Mouse (Mus musculus): ENCODE measurements around the gene Ikzf1.

The Ikzf1 gene

DNA sequence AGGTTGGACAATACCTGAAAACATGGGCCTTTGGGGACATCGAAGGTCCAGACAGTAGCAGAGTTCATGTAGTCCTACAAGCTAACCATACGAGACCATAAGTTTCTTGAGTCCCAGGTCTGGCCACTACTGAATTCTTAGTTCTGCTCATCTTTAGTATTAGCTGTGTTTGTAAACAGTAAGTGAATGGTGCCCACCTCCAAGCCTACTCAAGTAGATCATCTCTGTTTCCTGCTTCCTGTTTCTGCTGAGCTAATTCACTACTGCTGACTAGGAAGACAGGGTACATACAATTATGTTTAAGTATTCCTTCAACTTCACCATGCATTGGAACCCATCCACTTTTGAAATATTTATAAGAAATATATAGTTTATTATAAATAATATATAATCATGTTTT, 83.3 kb downstream of the Ikzf1 start:
- no peak for DNase-seq

DNA sequence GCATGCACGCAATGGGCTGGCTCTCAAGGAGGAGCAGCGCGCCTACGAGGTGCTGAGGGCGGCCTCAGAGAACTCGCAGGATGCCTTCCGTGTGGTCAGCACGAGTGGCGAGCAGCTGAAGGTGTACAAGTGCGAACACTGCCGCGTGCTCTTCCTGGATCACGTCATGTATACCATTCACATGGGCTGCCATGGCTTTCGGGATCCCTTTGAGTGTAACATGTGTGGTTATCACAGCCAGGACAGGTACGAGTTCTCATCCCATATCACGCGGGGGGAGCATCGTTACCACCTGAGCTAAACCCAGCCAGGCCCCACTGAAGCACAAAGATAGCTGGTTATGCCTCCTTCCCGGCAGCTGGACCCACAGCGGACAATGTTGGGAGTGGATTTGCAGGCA, 84.5 kb downstream of the Ikzf1 start:
- DNase-seq, result no peak

DNA sequence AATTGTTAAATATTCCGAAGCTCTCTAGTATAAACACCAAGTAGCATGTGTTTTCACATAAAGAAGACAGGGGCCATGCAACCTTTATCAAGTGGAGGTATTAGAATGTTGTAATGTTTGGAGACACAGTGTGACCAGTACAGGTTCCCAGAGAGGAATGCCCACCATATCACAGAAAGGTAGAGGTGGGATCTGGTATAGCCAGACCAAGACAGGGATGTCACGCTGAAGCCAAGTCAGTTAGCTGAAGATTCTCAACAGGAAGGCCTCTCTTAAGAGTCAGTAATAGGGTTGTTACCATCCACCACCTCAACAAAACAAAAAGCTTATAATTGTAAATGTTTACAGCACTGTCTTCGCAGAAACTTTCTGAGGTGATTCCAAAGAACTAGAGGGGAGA, 85.9 kb downstream of the Ikzf1 start:
- no peak for DNase-seq

DNA sequence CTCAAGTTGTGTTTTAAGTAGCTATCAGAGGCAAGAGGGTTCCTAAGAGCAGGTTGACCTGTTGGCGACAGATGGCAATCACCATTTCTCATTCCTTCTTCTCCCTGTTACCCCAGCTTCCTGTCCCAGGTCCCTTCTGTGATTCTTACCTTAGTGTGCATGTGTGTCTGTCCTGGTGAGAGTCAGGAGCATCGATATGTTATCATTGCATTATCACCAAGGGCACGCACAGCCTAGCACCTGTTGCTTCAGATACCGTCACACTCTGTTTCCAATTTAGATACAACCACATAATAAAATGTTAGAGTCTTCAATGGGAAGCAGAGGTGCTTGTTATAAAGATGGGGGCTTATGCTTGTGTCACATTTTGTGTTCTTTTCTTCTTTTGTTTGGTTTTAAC, 87.4 kb downstream of the Ikzf1 start:
- no peak for DNase-seq

DNA sequence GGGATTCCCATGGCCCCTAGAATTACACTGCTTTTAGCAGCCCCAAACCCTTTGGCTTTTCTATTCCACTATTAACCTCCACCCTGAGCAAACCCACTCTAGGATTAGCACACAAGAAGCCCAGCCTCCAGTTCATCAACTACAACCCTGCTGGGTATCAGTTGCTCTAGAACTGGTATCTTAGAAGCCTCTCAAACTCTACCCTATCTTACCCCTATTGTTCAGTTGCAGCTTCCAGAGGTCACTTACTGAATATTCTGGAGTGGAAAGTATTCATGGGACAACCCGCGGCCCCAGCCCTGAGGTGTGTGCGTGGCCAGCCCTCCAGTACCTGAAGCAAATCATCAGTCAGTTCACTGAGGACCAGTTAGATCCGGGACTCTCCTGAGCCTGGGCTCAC, 89.6 kb downstream of the Ikzf1 start:
- no peak for DNase-seq

DNA sequence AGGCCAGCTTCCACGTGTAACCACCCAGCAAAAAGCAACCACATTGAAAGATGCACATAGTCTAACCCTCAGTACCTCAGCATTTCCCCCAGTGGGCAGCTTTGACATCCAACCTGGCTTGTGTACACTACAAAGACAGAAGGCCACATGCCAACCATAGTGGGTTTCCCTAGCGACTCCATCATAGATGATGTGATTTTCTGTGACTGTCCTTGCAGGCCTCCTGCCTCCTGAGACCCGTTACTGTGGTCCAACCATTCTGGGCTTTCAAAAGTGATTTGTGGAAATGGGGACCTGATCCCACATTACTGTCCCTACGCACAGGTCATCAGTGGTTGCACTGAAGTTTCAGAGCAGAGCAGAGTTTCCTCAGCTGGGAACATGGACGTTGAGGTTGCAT, 90.1 kb downstream of the Ikzf1 start:
- no peak for DNase-seq

DNA sequence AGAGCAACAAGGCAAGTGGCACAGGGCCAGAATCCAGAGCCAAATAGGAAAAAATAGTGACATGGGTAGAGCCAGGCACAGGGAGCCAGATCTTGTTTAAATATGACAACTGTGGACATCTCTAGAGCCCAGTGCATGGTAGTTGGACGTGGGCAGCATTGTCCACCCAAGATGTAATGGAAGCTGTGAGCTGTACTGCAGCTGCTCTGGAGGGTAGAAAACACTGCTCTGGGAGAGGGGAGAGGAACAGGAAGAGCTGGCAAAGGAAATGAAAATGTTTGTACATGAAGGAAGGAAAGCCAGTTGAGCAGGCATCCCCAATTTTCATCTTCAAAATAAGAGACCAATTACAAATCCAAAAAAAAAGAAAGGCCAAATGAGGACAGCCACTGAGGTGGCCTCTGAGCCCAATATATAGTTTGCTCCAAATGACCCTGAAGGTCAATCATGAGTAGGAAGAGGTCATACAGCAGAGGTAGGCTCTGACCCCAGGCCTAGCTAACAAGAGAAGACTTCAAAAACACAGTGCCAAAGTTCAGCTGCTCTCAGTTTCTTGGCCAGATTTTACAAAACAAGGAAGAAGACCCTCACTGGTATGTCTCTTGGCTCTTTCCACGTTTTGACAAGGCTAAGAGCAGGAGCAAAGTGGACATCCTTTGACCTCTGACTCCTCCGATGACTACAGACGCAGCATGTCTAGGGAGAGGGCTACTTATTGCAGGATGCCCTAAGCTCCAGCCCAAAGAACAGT, 91.4 kb downstream of the Ikzf1 start:
- DNase-seq, result no peak

DNA sequence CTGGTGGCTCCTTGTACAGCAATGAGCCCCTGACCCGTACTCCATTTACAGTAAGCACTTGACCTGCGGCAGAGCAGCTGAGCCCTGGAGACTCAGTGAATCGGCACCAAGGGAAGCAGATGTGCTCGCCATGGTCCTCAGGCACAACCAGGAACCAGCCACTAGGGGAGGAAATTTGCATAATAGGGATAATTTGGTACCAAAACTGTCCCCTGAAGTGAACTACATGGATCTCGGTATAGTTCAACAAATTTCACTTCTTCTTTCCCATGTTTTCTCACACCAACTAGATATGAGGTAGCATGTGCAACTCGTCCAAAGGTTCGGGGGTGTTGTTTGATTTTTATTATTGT, 92.0 kb downstream of the Ikzf1 start:
- DNase-seq, result no peak

DNA sequence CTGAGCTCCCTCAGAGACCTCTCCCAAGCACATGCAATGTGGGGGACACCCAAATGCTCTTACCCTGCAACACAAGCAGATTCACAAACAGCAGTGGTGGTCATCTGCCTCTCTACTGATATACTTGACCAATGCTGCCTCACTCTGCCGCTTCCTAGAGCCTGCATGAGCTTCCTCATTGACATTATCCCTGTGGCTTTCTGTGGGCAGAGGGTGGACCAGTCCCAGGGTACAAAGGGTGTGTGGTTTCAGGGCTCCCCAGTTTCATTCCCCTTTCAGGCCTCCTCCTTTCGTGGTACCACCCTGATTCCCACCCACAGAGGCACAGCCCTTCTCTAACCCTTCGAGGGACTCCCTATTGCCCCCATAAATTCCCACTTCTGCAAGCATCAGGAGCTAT, 92.4 kb downstream of the Ikzf1 start:
- no peak for DNase-seq

DNA sequence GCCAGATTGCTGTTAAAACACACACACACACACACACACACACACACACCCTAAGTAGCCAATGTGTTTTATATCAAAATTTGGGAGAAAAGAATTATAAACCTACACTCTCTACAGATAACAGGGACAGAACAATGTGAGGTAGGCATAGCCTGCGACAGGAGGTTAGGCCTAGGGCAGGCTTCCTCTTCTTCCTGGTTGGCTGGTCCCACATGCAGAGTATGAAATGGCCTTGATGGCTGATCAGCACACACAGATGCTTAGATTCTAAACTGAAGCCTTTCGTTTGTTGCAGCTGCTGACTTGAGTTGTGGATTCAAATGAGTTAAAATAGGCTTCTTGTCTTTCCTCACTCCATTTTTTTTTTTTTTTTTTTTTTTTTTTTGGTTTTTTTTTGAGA, 93.0 kb downstream of the Ikzf1 start:
- no peak for DNase-seq

DNA sequence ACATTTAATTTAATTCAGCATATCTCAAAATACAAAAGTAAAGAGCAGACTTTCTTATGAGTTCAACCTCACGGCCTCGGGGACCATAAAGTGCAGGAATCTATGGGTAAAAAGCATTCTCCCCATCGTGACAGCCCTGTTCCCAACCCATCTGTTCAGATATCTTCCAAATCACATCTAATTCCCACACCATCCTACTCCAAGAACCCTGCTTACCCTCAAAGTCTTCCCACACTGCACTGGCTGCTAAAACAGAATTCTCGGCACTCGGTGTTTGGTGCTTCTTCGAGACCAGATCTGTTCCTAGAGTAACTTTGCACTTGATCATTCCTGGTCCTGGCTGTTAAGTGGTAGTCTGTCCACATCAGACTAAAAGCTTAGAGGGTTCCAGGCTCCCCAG, 93.5 kb downstream of the Ikzf1 start:
- DNase-seq, result no peak

DNA sequence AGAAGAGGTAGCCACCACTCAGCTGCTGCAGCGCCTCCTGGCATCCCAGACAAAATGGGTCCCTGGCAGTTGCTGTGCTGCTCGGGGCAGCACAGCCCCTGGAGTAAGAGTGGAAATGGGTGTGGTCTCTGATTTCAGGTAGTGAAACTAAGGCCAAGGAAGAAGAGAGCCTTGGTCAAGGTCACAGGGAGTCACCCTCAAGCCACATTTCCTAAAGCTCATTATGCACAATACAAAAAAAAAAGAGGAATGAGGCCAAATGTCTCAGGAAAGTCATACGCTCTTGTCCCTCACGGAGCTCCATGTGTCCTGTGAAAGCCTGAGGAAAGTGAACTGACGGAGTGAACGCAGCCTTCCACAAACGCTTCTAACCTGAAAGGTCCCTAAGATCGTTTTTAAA, 96.9 kb downstream of the Ikzf1 start:
- DNase-seq, result no peak

DNA sequence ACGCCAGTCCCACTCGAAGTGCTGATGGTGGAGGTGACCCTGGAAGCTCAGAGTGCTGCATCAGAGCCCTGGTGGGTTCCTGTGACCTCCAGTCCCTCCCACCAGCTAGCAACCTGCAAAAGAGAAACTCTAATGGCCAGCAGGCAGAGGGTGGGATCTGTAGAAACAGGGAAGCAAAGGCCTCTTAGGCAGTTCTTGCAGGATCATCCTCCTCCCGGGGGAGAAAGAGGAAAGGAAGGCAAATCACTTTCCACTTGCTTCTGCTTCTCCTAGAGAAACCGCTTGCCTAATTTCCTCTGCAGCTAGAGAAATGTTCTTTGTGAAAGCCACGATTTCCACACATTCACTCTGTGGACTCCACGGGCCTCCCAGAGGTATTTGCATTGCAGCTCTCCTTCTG, 100.7 kb downstream of the Ikzf1 start:
- DNase-seq, result no peak

DNA sequence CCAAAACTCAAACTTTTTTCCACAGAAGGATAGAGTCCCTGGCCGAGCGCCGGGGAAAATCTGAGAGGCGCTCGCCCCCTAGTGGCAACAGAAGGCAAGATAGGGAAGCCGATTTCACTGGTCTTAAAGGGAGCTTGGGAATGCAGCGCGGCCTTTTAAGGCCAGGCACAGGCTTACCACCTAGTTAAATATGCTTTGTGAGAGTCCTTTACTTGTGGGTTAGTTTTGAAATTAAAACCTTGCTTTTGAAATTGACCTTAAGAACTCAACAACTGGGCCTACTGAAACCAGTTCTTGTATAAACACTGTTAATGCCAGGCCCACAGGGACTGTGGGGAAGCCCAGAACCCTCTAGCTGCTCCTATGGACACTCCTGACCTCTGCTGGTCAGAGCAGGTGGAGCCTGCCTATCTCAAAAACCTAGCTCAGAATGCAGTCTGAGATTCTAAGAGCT, 103.7 kb downstream of the Ikzf1 start:
- peak; percentile 83 for DNase-seq

DNA sequence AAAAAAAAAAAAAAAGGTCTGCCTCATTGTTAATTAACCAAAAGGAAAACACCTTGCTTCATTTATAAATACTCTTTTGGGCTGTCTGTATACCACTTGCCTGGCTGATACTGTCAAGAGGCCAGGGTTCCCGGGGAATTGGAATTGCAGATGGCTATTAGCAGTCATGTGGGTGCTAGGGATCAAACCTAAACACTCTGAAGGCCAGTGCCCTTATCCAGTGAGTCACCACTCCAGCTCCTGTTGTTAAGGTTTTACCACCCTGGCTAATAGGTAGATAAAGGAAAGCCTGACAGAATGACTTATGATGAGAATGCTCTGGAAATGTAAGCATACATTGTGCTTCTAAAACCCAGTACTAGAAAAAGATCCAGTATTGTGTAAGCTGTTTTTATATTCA, 109.8 kb downstream of the Ikzf1 start:
- DNase-seq, result no peak

DNA sequence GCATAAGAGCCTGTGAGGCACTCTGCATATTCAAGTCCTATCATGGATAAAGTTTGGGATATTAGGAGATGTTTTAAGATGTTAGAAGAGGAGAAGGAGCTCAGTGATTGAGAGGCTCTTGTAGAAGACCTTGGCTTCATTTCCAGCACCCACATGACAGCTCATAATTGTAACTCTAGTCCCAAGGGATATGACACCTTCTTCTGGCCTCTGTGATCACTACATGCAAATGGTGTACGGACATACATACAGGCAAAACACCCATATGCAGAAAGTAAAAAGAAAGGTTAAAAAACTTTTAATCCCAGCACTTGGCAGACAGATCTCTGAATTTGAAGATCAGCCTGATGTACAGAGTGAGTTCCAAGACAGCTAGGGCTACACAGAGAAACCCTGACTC, 113.9 kb downstream of the Ikzf1 start:
- no peak for DNase-seq

DNA sequence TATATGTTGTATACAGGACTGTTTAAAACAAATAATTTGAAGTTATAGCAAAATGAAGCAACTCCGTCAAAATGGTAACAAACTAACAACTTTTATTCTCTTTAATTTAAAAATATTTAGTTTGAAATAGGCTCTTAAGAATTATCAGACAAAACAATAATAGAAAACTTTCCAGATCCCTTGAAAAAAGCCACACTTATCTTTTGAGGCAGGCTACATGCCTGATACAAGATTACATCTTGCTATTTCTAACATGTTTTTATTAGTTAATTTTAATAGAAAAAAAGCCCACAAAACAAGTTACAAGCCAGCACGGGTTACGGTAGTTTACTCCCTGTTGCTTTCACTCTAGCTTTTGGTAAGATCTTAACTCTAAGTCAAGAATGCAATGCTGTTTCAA, 115.5 kb downstream of the Ikzf1 start:
- no peak for DNase-seq

DNA sequence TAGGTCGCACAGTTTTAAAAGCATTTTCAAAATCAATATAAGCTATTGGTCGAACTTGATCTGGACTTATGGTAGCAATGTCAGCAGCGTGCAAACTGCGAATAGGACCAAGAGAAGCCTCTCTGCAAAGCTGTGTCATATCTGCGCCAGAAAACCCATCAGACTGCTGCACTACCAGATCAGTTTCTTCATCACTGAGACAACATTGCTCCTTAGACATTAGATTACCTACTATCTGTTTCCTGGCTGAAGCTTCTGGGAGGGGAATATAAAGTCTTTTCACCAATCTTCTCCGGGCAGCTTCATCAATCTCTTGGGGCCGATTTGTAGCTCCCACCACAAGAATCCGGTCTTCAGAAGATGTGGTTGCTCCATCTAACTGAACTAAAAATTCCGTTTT, 116.3 kb downstream of the Ikzf1 start:
- no peak for DNase-seq

DNA sequence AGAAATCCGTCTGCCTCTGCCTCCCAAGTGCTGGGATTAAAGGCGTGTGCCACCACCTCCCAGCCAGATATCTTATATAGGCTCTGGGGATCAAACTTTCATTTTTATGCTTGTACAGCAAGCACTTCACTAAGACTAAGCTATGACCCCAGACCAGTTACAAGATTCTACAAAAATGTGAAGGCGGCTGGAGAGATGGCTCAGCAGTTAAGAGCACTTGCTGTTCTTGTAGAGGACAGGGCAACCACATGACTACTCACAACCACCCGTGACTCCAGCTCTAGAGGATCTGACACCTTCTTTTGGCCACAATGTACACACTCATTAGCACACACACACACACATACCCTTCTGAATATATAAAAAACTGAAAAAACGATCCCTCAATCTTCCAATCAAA, 119.6 kb downstream of the Ikzf1 start:
- no peak for DNase-seq

DNA sequence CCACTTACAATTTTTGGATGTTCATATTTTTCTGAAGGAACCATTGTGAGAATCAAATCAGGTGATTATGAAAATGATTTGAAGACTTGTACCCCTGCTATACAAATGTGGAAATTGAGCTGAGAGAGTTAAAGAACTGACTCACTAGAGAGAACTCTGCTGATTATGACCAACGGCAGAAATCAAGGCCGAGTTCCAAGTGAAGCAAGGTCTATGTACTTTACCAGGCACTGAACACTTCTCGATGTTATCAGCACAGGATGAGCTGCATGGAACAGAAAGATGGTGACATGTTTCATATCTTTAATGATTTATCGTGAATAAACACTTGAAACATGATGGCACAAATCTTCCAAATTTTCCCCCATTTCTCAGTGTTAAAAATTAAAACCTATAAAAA, 121.1 kb downstream of the Ikzf1 start:
- DNase-seq, result no peak

DNA sequence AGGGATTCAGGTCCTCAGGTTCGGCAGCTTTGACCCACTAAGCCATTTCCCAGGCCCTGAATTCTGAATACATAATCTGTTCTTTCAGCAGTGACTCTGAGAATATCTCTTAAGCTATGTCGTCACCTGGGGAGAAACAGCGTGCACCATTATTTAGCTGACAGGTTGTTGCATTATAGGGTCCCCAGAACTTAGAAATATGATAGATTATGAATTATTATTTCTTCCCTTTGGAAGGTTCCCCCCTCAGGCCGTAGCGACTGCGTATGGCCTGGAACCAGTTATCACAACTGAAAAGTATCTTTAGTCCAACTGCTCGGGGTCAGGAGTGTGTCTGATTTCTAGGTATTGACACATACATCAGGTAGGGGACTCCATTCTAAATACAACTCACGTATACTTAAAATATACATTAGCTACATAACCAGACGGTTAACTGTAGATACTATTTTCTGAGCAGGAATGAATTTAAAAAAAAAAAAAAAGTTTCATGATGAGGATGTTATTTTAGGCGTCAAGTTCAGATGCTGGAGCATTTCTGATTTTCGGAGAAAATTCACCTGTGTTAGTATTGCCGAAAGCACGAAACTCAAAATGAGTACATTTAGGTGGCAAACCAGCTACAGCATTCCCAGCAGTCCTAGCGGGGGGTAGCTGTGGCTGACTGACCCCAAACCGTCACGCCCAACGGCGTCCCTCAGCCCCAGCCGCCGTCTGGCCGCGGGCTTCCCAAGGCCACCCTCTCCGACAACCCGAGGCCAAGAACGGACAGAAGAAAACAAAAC, 123.4 kb downstream of the Ikzf1 start:
- no peak for DNase-seq

DNA sequence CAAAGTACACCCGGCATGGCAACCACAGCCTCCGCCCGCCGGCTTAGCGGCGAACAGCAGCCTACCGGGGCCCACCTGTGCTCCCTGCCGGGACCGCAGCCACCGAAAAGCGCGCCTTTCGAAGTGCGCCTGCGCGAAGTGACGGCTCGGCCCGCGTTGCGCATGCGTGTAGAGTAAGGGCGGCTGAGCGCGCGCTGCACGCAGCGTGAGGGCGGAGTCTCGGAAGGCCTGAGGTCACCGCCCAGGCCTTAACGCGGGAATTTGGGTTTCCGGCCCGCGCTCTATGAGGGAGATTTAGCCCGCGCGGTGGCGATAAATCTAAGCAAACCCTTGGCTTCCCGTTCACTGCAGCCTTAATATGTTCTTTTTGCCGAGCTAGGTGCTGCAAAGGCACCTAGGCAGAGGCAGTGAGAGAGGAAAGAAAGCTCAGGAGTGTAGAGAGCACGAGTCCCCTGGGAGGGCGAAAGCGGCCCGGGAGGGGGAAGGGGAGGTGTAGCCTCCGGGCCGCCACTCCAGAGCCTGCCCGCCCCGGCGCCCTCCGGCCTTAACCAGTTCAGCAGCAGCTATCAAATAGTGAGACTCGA, 124.1 kb downstream of the Ikzf1 start, which contains the start of gene Fignl1:
TSS of gene Fignl1 (minus strand) at position 143 of the 584 bp plus-strand sequence.
- peak; percentile 98 for DNase-seq

DNA sequence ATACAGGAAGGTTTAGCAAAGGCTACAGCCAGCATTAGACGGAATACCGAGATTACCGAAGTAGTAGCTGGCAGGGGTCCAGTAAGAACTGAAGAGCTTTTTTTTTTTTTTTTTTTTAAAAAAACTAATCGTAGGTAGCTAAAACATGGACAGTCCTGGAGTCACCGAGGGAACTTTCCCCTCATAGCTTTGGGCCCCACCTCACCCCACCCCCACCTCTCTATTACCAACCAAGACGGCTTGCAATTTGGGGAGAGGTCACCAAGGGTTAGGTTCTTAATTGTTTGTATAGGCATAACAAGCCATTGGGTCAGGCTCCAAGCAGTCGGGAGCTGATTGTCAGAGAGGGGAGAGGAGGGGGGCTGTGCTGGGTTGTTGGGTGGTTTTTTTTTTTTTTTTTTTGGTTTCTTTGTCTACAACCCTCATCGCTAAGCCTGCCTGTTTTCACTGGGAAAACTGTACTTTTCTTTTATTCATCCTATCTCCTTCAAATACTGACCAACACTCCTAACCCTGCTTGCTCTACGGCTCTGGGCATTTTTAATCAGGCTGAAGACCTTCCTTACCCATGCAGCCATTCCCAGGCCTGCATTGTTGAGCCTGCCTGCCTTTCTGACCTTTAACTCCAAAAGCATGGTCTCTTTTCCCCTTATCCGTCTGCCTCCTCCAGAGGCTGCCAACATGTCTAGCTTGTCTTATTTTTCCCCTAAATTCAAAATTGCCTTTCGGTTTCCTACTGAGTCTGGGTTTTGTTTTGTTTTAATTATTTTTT, 124.8 kb downstream of the Ikzf1 start:
- DNase-seq, result no peak

Data from thymus, postnatal 14 days (tissue).